Mouse (Mus musculus) MEL (cell line): ENCODE measurements around the gene Slc25a22. TPM values are rescaled to one million over a fixed set of nuclear protein-coding genes. Genes with fewer than 3 reads are reported as not detected.

ENCODE experiments used
- DNase-seq: peaks from one replicate; pipeline ENCODE4 v3.0.0; 2011; ENCODE audit warnings: low read depth, low spot score
- H3K27ac ChIP-seq: 2 replicates; pipeline ENCODE4 v1.5.1; 2012; ENCODE audit warnings: low read depth, mild to moderate bottlenecking, control low read depth, low read length, moderate library complexity; ENCODE audit not compliant: control insufficient read depth
- H3K27me3 ChIP-seq, 2 experiments: fragments of 150-350 bp in 1 of 2; sonication (generic) in 1 of 2; 2 replicates each; pipeline ENCODE4 v1.6.1; 2012; ENCODE audit warnings: low read length in 2 of 2, mild to moderate bottlenecking in 2 of 2, improper control_type of control experiment in 1 of 2, moderate library complexity in 1 of 2; ENCODE audit not compliant: insufficient read depth in 2 of 2, control insufficient read depth in 1 of 2
- H3K36me3 ChIP-seq, 2 experiments: 2 replicates each; pipeline ENCODE4 v1.6.1; 2012 to 2014; ENCODE audit warnings: low read length in 2 of 2, improper control_type of control experiment in 1 of 2, inconsistent platforms in 1 of 2, mild to moderate bottlenecking in 1 of 2; ENCODE audit not compliant: insufficient read depth in 2 of 2, control insufficient read depth in 1 of 2
- H3K4me1 ChIP-seq, 2 experiments: fragments of 150-350 bp in 1 of 2; sonication (generic) in 1 of 2; 2 replicates each; pipeline ENCODE4 v1.6.1; 2012; ENCODE audit warnings: low read length in 2 of 2, improper control_type of control experiment in 1 of 2, mild to moderate bottlenecking in 1 of 2; ENCODE audit not compliant: insufficient read depth in 2 of 2, control insufficient read depth in 1 of 2
- H3K4me3 ChIP-seq, 2 experiments: fragments of 150-350 bp in 1 of 2; sonication (generic) in 1 of 2; 2 replicates each; pipeline ENCODE4 v1.5.1; 2012; ENCODE audit warnings: low read depth in 2 of 2, low read length in 2 of 2, mild to moderate bottlenecking in 2 of 2, moderate library complexity in 2 of 2, control low read depth in 1 of 2, improper control_type of control experiment in 1 of 2; ENCODE audit not compliant: control insufficient read depth in 1 of 2, insufficient read depth in 1 of 2
- H3K79me2 ChIP-seq: 2 replicates; pipeline ENCODE4 v1.6.1; 2012; ENCODE audit warnings: mild to moderate bottlenecking, low read length, moderate library complexity; ENCODE audit not compliant: control insufficient read depth, poor library complexity, insufficient read depth
- H3K9ac ChIP-seq: 2 replicates; pipeline ENCODE4 v1.6.1; 2012; ENCODE audit warnings: low read depth, mild to moderate bottlenecking, control low read depth, low read length, moderate library complexity; ENCODE audit not compliant: control insufficient read depth, poor library complexity, severe bottlenecking
- H3K9me3 ChIP-seq: fragments of 150-350 bp; sonication (generic); replicated peaks from 2 replicates; pipeline ENCODE4 v1.6.1; 2012; ENCODE audit warnings: mild to moderate bottlenecking, low read length, improper control_type of control experiment, moderate library complexity; ENCODE audit not compliant: insufficient read depth
- CHD1 ChIP-seq: IDR thresholded peaks from 2 replicates; pipeline ENCODE4 v1.6.1; 2012; ENCODE audit warnings: low read depth, mild to moderate bottlenecking, inconsistent platforms, low read length, improper control_type of control experiment
- CHD2 ChIP-seq: IDR thresholded peaks from 2 replicates; pipeline ENCODE4 v1.6.1; 2011; ENCODE audit warnings: low read length, improper control_type of control experiment
- CTCF ChIP-seq, 3 experiments: IDR thresholded peaks in 2 of 3; conservative IDR thresholded peaks in 1 of 3; 2 replicates each; pipeline ENCODE4 v1.5.1; 2011 to 2012; ENCODE audit warnings: low read length in 3 of 3, low read depth in 2 of 3, mild to moderate bottlenecking in 2 of 3, improper control_type of control experiment in 1 of 3, inconsistent platforms in 1 of 3, mixed read lengths in 1 of 3, moderate library complexity in 1 of 3; ENCODE audit not compliant: control insufficient read depth in 1 of 3, insufficient read depth in 1 of 3, poor library complexity in 1 of 3, severe bottlenecking in 1 of 3
- E2F4 ChIP-seq: IDR thresholded peaks from 2 replicates; pipeline ENCODE4 v1.6.1; 2011; ENCODE audit warnings: low read depth, low read length, improper control_type of control experiment, borderline replicate concordance
- EP300 ChIP-seq, 2 experiments: IDR thresholded peaks; 2 replicates each; pipeline ENCODE4 v1.6.1; 2011; ENCODE audit warnings: improper control_type of control experiment in 2 of 2, low read length in 2 of 2, low read depth in 1 of 2, mild to moderate bottlenecking in 1 of 2
- GABPA ChIP-seq: IDR thresholded peaks from 2 replicates; pipeline ENCODE4 v1.6.1; 2012; ENCODE audit warnings: low read depth, mild to moderate bottlenecking, inconsistent platforms, low read length, improper control_type of control experiment, moderate library complexity
- MAZ ChIP-seq: IDR thresholded peaks from 2 replicates; pipeline ENCODE4 v1.6.1; 2012; ENCODE audit warnings: low read depth, mild to moderate bottlenecking, inconsistent platforms, low read length, improper control_type of control experiment
- MEF2A ChIP-seq: IDR thresholded peaks from 2 replicates; pipeline ENCODE4 v1.6.1; 2014; ENCODE audit warnings: low read depth, mild to moderate bottlenecking, inconsistent platforms, low read length, improper control_type of control experiment; ENCODE audit not compliant: poor library complexity, insufficient replicate concordance, severe bottlenecking; ENCODE audit errors: extremely low read depth
- MXI1 ChIP-seq: IDR thresholded peaks from 2 replicates; pipeline ENCODE4 v1.6.1; 2011; ENCODE audit warnings: mild to moderate bottlenecking, low read depth, low read length, improper control_type of control experiment
- MYB ChIP-seq: IDR thresholded peaks from 2 replicates; pipeline ENCODE4 v1.6.1; 2011; ENCODE audit warnings: mild to moderate bottlenecking, low read depth, low read length, improper control_type of control experiment
- NELFE ChIP-seq: IDR thresholded peaks from 2 replicates; pipeline ENCODE4 v1.6.1; 2011; ENCODE audit warnings: low read depth, low read length, improper control_type of control experiment
- POLR2AphosphoS5 ChIP-seq: IDR thresholded peaks from 2 replicates; pipeline ENCODE4 v1.6.1; 2012; ENCODE audit warnings: low read depth, borderline replicate concordance, mild to moderate bottlenecking, inconsistent platforms, low read length, moderate library complexity, mixed read lengths
- RCOR1 ChIP-seq: IDR thresholded peaks from 2 replicates; pipeline ENCODE4 v1.6.1; 2012; ENCODE audit warnings: low read depth, mild to moderate bottlenecking, inconsistent platforms, low read length, improper control_type of control experiment
- SIN3A ChIP-seq: IDR thresholded peaks from 2 replicates; pipeline ENCODE4 v1.6.1; 2012; ENCODE audit warnings: low read length, improper control_type of control experiment, inconsistent platforms
- TAL1 ChIP-seq: IDR thresholded peaks from 2 replicates; pipeline ENCODE4 v1.6.1; 2012; ENCODE audit warnings: mild to moderate bottlenecking, inconsistent platforms, low read length, moderate library complexity, mixed read lengths
- TCF12 ChIP-seq: IDR thresholded peaks from 2 replicates; pipeline ENCODE4 v1.6.1; 2014; ENCODE audit warnings: low read depth, mild to moderate bottlenecking, inconsistent platforms, low read length, improper control_type of control experiment, moderate library complexity
- UBTF ChIP-seq: IDR thresholded peaks from 2 replicates; pipeline ENCODE4 v1.6.1; 2012; ENCODE audit warnings: low read depth, mild to moderate bottlenecking, inconsistent platforms, low read length, improper control_type of control experiment, moderate library complexity, borderline replicate concordance; ENCODE audit not compliant: insufficient read depth
- USF1 ChIP-seq: IDR thresholded peaks from 2 replicates; pipeline ENCODE4 v1.6.1; 2014; ENCODE audit warnings: low read depth, mild to moderate bottlenecking, inconsistent platforms, low read length, improper control_type of control experiment, moderate library complexity
- USF2 ChIP-seq, 2 experiments: IDR thresholded peaks; 2 replicates each; pipeline ENCODE4 v1.6.1; 2011 to 2012; ENCODE audit warnings: improper control_type of control experiment in 2 of 2, low read length in 2 of 2, borderline replicate concordance in 1 of 2, inconsistent platforms in 1 of 2, low read depth in 1 of 2, mild to moderate bottlenecking in 1 of 2; ENCODE audit not compliant: insufficient read depth in 1 of 2
- ZMIZ1 ChIP-seq: IDR thresholded peaks from 2 replicates; pipeline ENCODE4 v1.6.1; 2012; ENCODE audit warnings: low read depth, mild to moderate bottlenecking, inconsistent platforms, low read length, improper control_type of control experiment, moderate library complexity
- ZNF384 ChIP-seq: IDR thresholded peaks from 2 replicates; pipeline ENCODE4 v1.6.1; 2012; ENCODE audit warnings: low read depth, mild to moderate bottlenecking, inconsistent platforms, low read length, improper control_type of control experiment
- polyA plus RNA-seq, 2 experiments: library from polyadenylated mRNA; stranded (reverse) in 1 of 2; unstranded in 1 of 2; fragments of >175 nt in 1 of 2; fragments of >200 nt in 1 of 2; gene quantifications; 2 replicates each; pipeline versions ENCODE4 v1.2.1 to v1.2.4; 2012; ENCODE audit warnings: low replicate concordance in 2 of 2, low read depth in 1 of 2; ENCODE audit not compliant: insufficient read length in 2 of 2, insufficient read depth in 1 of 2, missing spikeins in 1 of 2
- total RNA-seq: library from RNA; depleted of rRNA; stranded (reverse); fragments of 300-350 nt; gene quantifications from 2 replicates; pipeline ENCODE4 v1.2.3, GENCODE M21; 2012

The Slc25a22 gene
- total and polyA plus RNA-seq, 3 experiments, result 23.8 to 46.0 TPM; not detected in 1

DNA sequence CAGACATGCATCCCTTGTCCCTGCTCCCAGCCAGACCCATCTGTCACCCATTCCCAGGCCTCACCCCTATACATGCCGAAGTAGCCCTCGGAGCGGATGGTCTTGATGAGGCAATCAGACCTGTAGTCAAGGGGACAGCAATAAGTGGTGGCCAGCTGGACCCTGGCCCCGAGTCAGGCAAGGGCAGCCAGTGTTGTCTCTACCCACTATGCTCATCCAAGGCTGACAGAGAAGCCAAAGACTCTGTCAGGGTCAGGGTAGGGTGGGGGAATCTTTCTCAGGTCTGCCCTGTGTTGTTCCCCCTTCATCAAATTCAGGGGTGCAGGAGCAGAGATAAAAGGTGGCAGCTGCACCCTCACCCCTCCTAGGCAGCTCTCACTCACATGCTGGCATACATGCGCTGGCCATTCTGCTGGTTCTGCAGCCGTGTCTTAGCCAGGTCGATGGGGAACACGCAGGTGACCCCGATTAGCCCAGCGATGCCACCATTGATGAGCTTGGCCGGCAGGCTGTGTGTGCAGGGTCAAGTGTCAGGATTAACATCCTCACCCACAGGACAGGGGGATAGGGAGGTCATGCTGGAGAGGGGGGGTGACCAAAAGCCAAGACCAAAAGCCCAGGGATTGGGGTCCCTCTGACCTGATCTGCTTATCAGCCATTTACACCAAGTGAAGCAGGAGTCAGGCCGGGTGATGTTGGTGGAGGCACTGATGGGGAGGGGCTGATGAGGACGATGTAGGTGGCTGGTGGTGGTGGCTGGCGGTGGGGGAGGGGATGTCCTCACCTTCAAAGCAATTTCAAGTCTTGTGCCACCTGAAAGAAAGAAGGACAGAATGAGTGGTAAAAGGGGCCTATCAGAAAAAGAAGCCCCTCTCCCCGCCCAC lies 3.9 kb downstream of the Slc25a22 start:
- Histone ChIP-seq H3K27me3 (no peaks in the 10 kb centered on the region), H3K9ac (no peak overlapping the region), H3K27ac (no peak overlapping the region), H3K4me1 (peaks cover 4 to 22% of the 10 kb centered on the region in 2 experiments; a peak in 3 of 4 replicates), H3K4me3 (no peak overlapping the region)
- no peak for DNase-seq
- TF ChIP-seq EP300 (IDR thresholded peaks at IDR 0.05; ENCODE audit: low read depth in 1 of 2, low read length in 2 of 2), result no peak
- no peak for TF ChIP-seq ZMIZ1
- TF ChIP-seq TCF12, result no peak
- no peak for TF ChIP-seq RCOR1
- no peak for TF ChIP-seq E2F4
- no peak for TF ChIP-seq NELFE
- TF ChIP-seq TAL1, result no peak
- no peak for TF ChIP-seq USF1
- TF ChIP-seq CTCF (IDR thresholded peaks at IDR 0.05 in 2 of 3, conservative IDR thresholded peaks at IDR 0.05 in 1 of 3; ENCODE audit: control insufficient read depth in 1 of 3, insufficient read depth in 1 of 3, low read depth in 2 of 3, low read length in 3 of 3, poor library complexity in 1 of 3, severe bottlenecking in 1 of 3), result no peak
- no peak for TF ChIP-seq CHD2
- TF ChIP-seq USF2 (IDR thresholded peaks at IDR 0.05; ENCODE audit: borderline replicate concordance in 1 of 2, insufficient read depth in 1 of 2, low read depth in 1 of 2, low read length in 2 of 2), result no peak
- no peak for TF ChIP-seq POLR2AphosphoS5
- TF ChIP-seq UBTF, result no peak
- no peak for TF ChIP-seq MXI1
- TF ChIP-seq MAZ, result no peak
- no peak for TF ChIP-seq SIN3A
- TF ChIP-seq, all 39 proteins: peak for 0
- H3K79me2 ChIP-seq, result peaks cover 28% of the 10 kb centered on the region
- no peaks in the 10 kb centered on the region for H3K9me3 ChIP-seq
- H3K36me3 ChIP-seq, result peaks cover 0 to 20% of the 10 kb centered on the region in 2 experiments; a peak in 2 of 4 replicates

DNA sequence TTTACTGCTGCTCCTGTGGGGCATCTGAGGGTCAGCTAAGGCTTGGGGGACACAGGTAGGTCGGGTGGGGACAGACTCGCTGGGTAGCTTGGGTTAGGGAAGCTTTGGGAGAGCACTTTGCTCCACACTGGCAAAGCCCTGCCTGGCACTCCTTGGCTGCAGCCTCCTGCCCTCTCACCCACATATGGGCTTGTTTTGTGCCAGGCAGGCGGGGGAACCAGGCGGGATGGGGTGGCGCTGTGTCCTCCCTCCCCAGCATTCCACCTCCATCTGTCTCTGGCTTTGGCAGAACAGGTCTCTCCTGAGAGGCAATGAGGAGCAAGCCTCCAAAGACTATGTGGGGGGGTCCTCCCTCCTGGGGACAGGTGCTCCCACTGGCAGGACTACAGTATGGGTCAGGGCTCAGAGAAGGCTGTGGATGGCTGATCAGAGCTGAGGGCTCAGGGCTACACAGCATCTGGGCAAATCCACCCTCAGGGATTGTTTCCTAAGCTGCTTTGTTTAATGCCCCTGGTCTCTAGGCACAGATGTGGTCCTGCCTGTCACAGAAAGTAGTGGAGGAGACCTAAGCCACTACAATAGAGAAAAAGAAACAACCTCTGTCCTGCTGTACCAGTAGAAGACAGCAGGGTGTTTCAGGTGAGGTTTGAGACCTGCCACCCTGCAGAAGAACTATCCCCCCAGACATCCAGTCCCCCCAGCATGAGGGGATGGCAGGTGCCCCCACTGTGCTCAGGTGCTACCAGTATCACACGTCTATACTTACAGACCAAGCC lies 4.8 kb downstream of the Slc25a22 start:
- peaks cover 4 to 22% of the 10 kb centered on the region in 2 experiments; a peak in 3 of 4 replicates for H3K4me1 ChIP-seq
- no peak for TF ChIP-seq TAL1
- TF ChIP-seq MYB, result no peak
- TF ChIP-seq MAZ, result no peak
- TF ChIP-seq MEF2A, result no peak
- no peak for TF ChIP-seq EP300 (IDR thresholded peaks at IDR 0.05; ENCODE audit: low read depth in 1 of 2, low read length in 2 of 2)
- no peak for TF ChIP-seq USF1
- TF ChIP-seq CHD1, result no peak
- no peak for TF ChIP-seq GABPA
- no peak for TF ChIP-seq NELFE
- no peak for TF ChIP-seq CHD2
- TF ChIP-seq ZNF384, result no peak
- TF ChIP-seq MXI1, result no peak
- H3K9me3 ChIP-seq, result no peaks in the 10 kb centered on the region
- H3K9ac ChIP-seq, result no peak overlapping the region
- no peaks in the 10 kb centered on the region for H3K27me3 ChIP-seq
- H3K4me3 ChIP-seq, result no peak overlapping the region
- H3K36me3 ChIP-seq, result peaks cover 0 to 20% of the 10 kb centered on the region in 2 experiments; a peak in 2 of 4 replicates
- no peak overlapping the region for H3K27ac ChIP-seq
- DNase-seq, result no peak
- peaks cover 28% of the 10 kb centered on the region for H3K79me2 ChIP-seq
